Mouse (Mus musculus) heart, postnatal 10 days (tissue): ENCODE measurements around the gene Ankfy1. TPM values are rescaled to one million over a fixed set of nuclear protein-coding genes. Genes with fewer than 3 reads are reported as not detected.
A peak's percentile ranks its signal among the peaks of the same experiment; 100 is the strongest.
"Not testable (repeated sequence)": the region's sequence is repeated elsewhere in the genome, so short reads cannot be mapped to it uniquely, and the experiment has no call there.

Experiments
- DNase-seq, 2 experiments: peaks; one replicate each; pipeline ENCODE4 v3.0.0; 2021
- intact Hi-C: fragments of 180-260 bp; cut with DNase I; formaldehyde crosslinking; loops from one replicate; pipeline ENCODE4 v1.15.1; 2025
- total RNA-seq, 2 experiments: library from RNA; stranded (reverse); gene quantifications; 2 replicates each; pipeline ENCODE4 v1.2.3; 2021

Gene Ankfy1
- total RNA-seq = 10 to 100 TPM; 26.9 to 28.8 TPM

DNA sequence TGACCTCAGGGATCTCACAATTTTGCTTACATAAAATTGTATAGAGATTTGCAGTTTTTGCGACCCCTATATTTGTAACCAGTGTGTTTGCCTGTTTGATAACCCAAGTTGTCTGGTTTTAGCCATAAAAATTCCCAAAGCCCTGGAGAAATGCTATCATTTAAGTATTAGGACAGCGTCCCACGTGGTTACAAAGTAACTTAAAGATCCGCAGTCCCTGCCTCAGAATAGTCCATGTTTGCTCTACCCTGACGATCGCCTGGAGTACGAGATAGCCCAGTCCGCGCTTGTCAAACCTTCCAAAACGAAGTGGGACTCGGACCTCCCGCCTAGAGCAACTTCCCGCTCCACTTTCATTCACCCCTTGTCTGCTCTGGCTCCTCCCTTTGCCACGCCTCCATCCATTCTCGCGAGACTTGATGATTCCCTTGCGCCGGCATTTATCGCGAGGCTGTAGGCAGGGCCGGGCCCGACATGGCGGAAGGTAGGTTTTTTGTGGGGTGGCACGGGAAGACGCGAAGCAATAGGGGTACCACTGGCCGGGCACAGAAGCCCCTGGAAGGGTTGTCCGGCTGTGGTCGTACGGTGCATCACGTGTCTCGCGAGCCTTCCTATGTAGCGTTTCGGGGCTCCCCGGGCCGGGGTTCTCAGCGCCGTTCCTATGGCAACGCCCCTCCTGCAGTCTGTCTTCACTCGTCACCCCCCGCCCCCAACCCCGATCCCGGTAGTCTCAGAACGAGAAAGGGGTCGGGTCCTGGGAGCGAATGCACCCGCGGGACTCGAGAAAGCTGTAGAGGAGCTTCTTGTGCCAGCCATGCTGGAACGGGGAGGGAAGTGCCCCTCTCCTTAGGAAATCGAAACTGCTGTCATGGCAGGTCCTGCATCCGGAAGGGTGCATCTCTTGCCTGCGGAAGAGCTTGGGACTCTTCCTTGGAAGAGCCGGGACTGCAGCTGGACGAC, at the start of gene Ankfy1:
Gene Ankfy1, plus strand, starts transcription at position 456 of the 960 bp plus-strand sequence.
- peak; percentile 99 for DNase-seq
- intact Hi-C loops = loop anchor here (2.0 kb wide), 1 partner anchor 83 kb away; the partner anchor contains the start of gene Ube2g1

DNA sequence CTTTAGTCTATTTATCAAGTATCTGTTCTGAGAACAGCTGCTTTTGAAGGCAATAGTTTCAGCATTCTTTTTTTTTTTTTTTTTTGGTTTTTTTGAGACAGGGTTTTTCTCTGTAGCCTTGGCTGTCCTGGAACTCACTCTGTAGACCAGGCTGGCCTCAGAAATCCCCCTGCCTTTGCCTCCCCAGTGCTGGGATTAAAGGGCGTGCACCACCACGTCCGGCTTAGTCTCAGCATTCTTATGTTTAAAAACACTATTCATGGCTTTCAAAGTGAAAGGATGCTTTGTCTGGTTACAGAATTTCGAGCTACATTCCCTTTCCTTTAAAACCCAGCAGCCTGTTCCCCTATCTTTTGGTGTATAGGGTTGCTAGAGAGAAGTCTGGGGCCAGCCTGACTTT, 47.1 kb upstream of the Ankfy1 start:
- no peak for DNase-seq
- intact Hi-C loops = no loop called here

DNA sequence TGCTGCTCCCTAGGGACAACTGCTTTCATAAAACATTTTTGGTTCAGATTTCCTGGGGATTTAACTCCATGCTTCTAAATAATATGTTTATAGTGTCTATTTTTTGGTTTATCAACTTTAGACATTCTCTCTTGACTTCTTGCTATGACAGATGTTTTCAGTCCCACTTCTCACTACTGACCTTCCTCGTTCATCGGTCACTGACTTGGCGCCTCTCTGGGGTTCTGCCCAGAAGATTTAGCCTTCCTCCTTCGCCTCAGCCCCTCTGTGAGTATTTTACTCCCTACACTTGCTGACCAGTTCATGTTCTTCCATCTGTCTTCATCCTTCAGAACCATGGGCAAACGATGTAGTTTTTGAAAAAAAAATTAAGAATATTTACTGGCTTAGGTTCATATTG, 44.4 kb upstream of the Ankfy1 start:
- intact Hi-C loops = no loop called here
- no peak for DNase-seq

DNA sequence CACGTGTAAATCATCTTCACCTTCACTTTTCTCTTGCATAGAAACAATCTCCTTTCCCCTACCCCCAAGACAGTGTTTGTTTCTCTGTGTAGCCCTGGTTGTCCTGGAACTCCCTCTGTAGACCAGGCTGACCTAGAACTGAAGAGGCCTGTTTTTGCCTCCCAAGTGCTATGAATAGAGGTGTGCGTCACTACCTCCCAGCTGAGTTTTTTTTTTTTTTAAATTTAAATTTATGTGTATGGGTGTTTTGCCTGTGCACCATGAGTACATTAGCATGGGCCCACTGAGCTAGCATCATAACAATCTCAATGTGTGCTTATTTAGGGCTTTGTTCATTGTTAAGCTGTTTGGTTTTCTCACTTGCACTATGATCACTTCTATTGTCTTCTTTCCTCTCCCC, 39.5 kb upstream of the Ankfy1 start:
- no peak for DNase-seq
- intact Hi-C loops = no loop called here

DNA sequence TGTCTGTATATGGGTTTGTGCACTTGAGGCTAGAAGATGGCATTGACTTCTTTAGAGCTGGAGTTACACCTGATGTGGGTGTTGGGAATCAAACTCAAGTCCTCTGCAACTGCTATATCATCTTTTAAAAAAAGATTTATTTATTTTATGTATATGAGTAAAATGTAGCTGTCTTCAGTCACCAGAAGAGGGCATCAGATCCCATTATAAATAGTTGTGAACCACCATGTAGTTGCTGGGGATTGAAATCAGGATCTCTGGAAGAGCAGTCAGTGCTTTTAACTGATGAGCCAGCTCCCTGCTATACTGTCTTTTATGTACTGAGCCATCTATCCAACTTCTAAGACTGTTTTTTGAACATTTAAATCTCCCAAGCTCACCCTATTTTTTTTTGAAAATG, 29.9 kb upstream of the Ankfy1 start:
- intact Hi-C loops = loop anchor here (5.0 kb wide), 1 partner anchor 67 kb away; no protein-coding TSS in a partner anchor
- no peak for DNase-seq

DNA sequence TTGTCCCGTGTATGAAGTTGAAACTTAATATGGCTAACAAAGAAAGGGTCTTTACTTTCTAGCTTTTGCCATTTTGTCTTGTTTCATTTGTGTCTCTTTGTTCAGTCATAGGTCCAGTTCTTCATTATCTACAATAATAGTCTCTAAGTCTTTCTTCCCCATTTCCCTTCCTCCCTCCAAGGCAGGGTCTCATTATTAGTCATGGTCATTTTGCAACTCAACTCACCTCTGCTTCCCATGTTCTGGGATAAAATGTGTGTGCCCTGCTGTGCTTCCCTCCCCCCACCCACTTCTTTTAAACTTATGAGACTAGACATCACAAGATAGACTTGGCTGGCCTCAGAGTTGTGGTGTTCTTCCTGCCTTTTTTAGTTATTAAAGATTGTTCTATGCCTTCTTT, 29.4 kb upstream of the Ankfy1 start:
- intact Hi-C loops = loop anchor here (5.0 kb wide), 1 partner anchor 67 kb away; no protein-coding TSS in a partner anchor
- DNase-seq = no peak

DNA sequence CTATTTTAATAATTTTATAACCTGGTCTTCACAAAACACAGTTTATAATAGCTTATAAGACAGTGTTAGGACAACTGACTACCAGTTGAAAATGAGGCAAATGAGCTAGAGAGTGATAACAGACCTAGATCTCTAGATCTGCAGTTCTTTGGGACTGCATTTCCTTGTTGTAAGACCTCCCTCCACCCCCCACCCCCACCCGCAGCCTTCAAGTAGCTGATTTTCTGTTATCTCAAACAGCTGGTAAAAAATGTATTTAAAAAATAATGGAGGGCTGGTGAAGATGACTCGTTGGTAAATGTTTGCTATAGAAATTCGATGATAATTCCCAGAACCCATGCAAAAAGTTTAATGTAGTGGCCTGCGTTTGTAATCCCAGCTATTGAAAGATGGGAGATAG, 25.2 kb upstream of the Ankfy1 start:
- intact Hi-C loops = loop anchor here (5.0 kb wide), 1 partner anchor 63 kb away; no protein-coding TSS in a partner anchor

DNA sequence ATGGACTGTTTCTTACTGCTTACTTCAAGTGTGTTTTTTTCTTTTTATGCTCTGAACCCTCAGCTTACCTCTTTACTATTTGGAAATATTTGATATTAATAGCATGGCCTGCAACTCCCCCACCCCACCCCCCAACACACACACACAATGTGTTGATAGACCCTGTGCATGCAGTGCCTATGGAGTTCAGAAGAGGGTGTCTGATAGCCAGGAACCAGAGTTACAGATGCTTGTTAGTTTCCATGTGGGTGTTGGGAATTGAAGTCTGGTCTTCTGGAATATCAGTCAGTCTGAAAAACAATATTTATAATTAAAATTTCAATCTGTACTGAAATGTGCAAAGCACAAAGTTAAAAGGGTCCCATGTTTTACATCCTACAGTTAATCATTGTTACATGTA, 19.2 kb upstream of the Ankfy1 start:
- intact Hi-C loops = no loop called here
- no peak for DNase-seq

More for the DNA sequence above, 25.2 kb upstream of the Ankfy1 start:
- no peak for DNase-seq

DNA sequence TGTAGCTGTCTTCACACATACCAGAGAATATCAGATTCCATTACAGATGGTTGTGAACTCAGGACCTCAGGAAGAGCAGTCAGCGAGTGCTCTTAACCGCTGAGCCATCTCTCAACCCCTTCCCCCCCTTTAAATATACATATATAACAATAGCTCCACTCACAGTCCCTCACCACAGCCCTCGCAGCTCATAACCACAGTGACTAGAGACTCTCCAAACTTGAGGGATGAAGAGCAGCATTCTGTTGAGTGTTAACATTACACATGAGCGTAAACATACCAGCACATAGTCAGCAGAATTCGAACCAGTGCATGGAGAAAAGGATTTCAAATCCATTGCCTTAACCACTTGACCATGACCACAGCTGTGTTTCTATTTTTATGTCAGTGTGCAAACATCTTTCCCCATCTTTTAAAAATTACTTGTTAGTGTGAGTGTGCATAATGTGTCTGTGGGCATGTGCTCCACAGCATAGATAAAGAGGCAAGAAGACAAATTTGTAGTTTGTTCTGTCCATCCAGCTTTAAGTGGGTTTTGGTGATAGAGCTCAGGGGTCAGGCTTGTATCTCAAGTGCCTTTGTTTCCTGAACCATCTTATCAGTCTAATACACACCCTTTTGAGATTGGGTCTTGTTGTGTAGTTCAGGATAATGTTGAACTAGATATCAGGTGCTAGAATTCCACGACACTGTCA, 18.4 kb upstream of the Ankfy1 start:
- no peak for DNase-seq
- intact Hi-C loops = no loop called here

DNA sequence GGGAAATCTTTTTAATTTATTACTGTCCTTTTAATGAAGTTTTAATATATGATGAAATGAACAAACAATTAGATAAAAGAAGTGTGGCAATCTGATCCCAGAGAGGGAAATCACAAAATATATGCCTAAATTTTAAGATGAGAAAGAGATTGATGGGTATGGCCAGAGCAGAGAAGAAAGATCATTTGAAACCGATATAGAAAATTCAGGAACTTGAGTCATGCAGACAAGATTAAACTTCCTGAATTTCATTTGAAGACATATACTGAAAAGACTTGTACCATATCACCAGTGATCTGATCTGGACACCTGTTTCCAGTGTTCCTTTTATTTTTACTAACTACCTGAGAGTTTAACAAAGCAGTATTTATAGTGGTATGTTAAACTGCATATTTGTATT, 17.4 kb upstream of the Ankfy1 start:
- DNase-seq = no peak
- intact Hi-C loops = no loop called here

DNA sequence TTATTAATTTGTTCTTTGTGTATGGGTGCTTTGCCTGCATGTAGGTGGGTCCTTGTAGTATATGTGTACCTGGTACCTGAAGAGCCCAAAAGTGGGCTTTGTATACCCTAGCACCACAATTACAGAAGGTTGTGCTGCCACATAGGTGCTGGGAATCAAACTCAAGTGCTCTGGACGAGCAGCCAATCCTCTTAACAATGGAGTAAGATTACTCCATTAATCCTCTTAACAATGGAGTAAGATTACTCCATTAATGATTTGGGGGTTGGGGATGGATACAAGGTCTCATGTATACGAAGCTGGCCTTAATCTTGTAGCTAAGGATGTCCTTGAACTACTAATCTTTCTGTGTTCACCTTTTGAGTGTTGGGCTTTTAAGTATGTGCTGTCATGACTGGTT, 14.5 kb upstream of the Ankfy1 start:
- no peak for DNase-seq
- intact Hi-C loops = no loop called here

DNA sequence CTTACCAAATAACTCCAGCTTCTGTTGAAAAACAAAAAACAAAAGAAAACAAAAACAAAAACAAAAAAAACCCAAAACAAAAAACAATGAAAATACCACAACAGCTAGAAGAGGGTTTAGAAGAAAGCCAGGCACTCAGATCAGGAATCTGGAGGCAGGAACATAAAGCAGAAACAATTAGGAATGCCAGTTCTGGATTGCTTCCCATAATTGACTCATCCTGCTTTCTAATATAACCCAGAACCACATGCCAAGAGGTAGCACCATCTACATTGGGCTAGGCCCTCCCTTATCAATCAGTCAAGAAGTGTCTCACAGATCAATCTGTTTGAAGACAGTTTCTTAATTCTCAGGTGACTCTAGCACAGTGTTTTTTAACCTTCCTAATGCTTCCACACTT, 9.1 kb upstream of the Ankfy1 start:
- DNase-seq = no peak
- intact Hi-C loops = no loop called here

DNA sequence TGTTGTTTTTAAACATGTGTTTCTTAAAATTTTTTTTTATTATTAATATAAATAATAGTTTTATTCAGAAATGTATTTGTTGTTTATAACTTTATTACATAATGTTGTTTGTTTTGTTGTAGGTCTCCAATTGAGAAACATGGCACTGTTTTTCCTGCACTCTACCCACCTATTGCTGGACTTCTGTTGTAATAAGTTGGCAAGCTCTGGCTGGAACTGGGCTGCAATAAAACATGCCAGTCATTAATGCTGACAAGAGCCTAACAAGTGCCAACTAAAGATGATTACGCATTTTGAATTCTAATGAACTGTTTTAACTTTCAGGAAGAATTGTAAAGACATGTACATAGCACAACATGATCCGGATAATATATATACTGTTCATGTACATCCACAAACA, 6.4 kb upstream of the Ankfy1 start:
- DNase-seq = no peak
- intact Hi-C loops = no loop called here

DNA sequence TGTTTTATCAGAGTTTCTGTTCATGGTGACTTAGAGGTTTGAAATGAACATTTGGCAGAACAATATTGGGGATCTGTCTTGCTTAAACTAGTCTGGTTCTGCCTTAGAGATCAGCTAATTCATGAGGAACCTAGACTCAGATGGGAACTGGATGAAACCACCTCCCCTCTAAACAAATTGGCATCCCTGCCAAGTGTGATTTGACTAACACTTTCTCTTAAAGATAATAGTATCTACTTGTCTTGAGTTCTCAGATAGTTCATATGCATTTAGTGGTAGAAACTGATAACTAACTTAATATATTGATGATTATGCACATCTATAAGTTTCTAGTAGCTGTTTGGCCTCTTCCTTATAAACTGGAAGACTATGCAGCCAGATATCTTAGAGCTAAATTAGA, 3.1 kb upstream of the Ankfy1 start:
- intact Hi-C loops = no loop called here

DNA sequence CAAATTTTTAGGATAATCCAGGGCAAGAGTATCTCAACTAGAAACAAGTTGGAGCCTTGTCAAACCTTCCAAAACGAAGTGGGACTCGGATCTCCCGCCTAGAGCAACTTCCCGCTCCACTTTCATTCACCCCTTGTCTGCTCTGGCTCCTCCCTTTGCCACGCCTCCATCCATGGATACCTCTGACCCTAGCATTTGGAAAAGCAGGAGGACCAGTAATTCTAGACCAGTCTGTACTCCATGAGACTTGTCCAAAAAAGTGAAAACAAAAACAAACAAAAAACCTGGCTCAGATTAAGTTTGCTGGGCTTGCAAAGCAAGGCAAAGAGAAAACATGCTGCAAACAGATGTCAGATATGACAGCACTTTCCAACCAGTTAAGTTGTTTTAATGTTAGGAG, 1.6 kb upstream of the Ankfy1 start:
- intact Hi-C loops = no loop called here

More for the DNA sequence above, 3.1 kb upstream of the Ankfy1 start:
- no peak for DNase-seq

DNA sequence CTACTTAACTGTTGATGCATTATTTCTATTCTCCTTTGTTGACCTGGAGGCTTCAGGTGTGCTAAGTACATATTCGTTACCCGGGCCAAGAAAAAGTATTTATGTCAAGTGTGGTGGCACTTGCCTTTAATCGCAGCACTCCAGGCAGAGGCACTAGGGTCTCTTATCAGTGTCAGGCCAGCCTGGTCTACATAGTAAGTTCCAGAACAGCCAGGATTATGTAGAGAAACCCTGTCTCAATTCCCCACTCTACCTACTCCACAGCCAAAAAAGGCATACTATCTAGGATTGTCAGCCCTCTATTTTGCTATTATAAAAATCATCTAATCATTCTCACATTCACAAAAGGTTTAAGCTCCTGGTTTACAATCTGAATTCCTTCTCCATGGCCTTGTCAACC, 691 bp upstream of the Ankfy1 start:
- DNase-seq = no peak
- intact Hi-C loops = no loop called here

More for the DNA sequence above, 1.6 kb upstream of the Ankfy1 start:
- DNase-seq = peak in 1 of 2 experiments; percentile 14

DNA sequence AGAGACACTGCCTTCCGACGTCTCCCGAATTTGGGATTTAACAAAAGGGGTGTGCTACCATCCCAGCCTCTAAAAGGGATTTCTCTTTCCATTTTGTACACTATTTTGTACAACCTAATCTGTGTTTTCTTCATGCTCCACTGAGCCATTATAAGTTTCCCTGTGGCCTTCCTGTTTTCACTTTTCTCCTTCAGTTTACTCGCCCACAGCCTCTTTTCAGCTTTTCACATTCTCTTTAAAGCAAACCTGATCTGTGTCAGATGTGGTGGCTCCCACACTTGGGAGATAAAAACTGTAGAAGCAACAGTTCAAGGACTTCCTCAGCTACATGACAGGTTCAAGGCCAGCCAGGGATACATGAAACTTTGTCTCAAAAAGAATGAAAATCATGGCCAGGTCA, 2.5 kb downstream of the Ankfy1 start:
- no peak for DNase-seq
- intact Hi-C loops = no loop called here

DNA sequence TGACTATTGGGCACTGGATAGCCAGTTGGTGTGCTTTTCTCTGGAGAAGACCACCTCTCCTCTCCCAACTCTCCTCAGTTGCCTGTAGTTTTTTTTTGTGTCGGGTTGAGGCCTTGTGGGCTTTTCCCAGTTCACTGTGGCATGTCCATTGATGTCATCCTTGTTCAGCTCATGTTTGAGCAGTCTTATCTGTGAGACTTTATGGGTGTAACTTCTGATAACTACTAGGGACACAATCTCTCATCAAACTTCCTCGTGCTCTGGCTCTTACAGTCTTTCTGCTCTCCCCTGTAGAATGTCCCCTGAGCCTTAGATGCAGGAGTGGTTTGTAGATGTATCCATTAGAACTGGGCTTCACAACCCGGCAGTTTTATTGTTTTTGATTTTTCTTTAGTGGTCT, 5.2 kb downstream of the Ankfy1 start:
- intact Hi-C loops = no loop called here
- DNase-seq = no peak

DNA sequence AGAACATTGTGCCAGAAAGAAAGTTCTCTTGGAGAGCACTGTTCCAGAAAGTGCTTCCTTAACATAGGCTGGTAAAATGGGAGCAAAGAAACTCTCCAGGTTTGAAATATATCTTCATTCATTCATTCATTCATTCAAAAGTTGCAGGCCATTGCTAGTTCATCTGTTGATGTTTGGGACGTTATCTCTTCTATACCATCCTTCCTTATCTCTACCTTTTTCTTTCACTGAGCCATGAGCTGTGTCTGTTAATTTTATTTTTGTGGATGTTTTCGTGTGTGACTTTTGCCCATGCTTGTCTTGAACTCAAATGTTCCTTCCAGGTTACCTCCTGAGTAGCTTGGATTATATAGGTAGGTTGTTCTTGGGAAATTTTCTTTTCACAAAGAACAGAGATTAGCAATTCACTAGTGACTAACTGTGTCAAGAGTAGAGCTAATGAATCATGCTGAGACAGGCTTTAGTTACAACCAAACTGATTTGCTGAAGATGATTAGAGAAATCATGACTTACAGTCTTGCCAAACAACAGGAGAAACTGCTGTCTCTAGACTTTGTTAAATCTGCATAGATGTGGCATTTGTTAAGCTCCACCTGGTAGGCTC, 6.7 kb downstream of the Ankfy1 start:
- intact Hi-C loops = no loop called here
- no peak for DNase-seq

DNA sequence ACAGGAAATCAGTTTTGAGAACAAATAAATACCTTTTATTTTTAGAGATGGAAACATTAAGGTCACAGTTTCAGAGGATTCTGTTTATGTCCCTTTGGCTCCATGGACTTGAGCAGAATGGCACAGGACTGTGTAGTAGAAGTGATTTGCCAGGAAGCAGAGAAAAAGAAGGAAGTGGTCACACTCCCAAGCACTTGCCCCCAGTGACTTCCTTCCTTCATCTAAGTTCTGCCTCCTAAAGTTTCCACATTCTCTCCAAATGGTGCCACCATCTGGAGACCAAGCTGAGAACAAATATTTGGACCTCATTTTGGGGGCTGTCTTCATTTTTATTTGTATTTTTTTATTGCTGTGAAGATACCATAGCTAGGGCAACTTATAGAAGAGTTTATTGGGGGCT, 7.5 kb downstream of the Ankfy1 start:
- intact Hi-C loops = no loop called here
- no peak for DNase-seq

DNA sequence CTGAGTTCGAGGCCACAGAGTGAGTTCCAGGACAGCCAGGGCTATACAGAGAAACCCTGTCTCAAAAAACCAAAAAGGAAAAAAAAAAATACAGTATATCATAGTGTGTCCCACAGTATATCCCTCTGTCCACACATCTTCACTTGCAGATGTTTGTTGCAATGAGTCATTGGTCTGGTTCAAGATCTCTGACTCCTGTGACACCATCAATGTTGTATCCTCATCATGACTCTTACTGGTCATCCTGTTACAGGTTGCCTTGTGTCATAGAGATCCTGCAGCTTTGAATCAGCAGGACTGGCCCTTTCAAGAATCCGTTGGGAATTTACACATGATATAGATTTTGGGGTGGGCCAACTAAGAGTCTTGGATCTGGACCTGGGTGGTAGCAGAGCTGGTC, 15.3 kb downstream of the Ankfy1 start:
- DNase-seq, intact Hi-C loops: not testable (repeated sequence)
